Mouse (Mus musculus) hematopoietic stem cell, adult 5-6 weeks (primary cell): ENCODE data around the gene Coq5. TPM values are rescaled to one million over a fixed set of nuclear protein-coding genes. Genes with fewer than 3 reads are reported as not detected.

Experiments
- ATAC-seq, 2 experiments: fragments of 125-278 bp in 1 of 2; replicated peaks in 1 of 2; 2 replicates each; pipeline ENCODE4 v1.8.0; 2016 to 2017; ENCODE audit warnings: inconsistent platforms in 2 of 2, mild to moderate bottlenecking in 2 of 2, moderate number of reproducible peaks in 2 of 2, low read depth in 1 of 2, moderate TSS enrichment in 1 of 2; ENCODE audit not compliant: low FRiP score in 2 of 2, poor library complexity in 2 of 2, severe bottlenecking in 2 of 2, insufficient read depth in 1 of 2, low TSS enrichment in 1 of 2
- total RNA-seq: library from RNA; stranded (forward); fragments of 172-1452, 232-1000 nt; gene quantifications from 2 replicates; pipeline ENCODE4 v1.2.3, GENCODE M21; 2017

Gene Coq5
- total RNA-seq, 1 experiment from 2014 or later, result 55.3 TPM

DNA sequence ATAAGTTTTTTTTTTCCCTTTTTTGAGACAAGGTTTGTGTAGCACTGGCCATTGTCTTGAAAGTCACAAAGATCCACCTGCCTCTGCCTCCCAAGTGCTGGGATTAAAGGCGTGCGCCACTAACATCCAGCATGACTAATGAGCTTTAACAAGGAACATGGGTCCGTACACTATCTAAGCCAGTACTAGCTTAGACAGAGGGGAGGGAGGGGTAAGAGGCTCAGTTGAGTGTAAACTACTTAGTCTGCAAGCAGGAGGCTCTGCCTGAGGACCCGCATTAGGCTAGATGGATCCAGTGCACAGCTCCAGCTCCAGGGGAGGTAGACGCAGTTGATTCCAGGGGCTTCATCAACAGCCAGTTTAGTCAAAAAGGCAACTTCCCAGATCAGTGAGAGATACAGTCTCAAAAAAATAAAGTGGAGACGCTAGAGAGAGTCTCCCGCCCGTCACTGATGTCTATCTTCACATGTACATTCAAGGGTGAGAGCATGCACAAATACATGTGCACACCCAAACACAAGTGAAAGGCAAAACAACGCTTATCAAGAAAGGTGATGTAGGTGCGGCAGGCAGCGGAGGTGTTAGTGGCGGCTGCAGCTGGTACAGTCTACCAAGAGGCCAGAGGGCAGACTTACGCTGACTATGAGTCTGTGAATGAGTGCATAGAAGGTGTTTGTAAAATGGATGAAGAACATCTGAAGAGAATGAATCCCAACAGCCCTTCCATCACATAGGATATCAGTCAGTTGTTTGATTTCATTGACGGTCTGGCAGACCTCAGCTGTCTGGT lies 16.8 kb upstream of the Coq5 start:
- no peak for ATAC-seq

DNA sequence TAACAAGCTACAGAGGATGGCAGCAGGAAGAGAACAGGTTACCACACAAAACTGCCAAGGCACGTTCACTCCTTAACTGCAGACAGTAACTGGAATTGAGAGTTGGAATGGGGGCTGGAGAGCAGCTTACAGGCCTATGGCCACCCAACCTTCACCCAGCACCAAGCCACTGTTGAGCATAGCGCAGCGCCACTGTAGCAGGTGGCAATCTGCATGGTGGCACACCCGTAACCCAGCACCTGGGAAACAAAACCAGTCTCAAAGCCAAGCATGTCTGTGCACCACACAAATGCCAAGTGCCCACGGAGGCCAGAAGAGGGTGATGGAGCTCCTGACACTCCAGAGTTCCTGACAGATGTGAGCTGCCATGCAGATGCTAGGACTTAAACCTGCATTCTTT lies 13.1 kb upstream of the Coq5 start:
- no peak for ATAC-seq

GRCm38 (mm10) chr5:115266787-115267468 lies 12.5 kb upstream of the Coq5 start:
- peak; percentile 29 to 47; a peak in 3 of 4 replicates for ATAC-seq

DNA sequence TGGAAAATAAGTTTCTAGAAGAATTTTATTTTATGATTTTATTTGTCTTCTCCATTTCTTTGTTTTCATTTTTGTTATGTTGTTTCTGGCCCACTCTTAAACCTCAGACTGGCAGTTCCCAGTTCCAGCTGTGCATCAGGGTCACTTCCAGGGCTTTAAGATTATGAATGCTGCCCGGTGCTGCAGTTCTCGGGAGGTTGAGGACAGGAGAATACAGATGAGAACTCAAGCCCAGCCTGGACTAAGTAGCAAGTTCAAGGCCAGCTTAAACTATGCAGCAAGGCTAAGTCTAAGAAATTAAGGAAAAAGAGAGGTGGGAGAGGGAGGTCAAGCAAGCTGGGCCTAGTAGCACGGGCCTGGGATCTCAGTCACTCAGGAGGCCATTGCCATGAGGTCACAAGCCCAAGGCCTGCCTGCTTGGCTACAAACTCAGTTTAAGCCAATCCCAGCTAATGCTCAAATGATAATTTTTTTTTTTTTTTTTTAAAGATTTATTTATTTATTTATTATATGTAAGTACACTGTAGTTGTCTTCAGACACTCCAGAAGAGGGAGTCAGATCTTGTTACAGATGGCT lies 11.9 kb upstream of the Coq5 start:
- ATAC-seq, result no peak

DNA sequence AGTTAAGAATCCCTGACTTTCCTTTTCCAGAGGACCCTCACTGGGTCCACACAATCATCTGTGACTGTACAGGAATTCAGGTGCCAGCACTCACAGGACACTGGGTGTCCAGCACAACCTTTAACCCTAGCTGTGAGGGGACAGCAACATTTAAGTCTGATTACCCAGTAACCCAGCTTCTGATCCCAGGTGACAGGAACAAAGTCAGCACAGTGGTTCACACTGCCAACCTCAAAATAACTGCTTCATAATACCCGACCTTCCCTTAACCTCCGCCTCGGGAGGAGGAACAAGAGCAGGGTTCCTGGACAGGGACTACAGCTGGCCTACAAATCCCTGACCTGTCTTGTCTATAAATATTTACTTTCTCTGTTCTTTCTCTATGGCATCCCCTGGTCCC lies 11.2 kb upstream of the Coq5 start:
- ATAC-seq, result no peak

- ATAC-seq, result no peak
Observed at GRCm38 (mm10) chr5:115269969-115270368, 9.5 kb upstream of the Coq5 start.

- 0 out of 4 replicates have a peak, but pooled peaks of 1 of the 2 experiments have one; percentile 4 for ATAC-seq
Observed at GRCm38 (mm10) chr5:115271931-115272811, 7.3 kb upstream of the Coq5 start.

GRCm38 (mm10) chr5:115272812-115273548 lies 6.5 kb upstream of the Coq5 start, which contains the start of gene Rnf10:
Gene Rnf10 (minus strand): TSS chr5:115272898.
- peak; percentile 87 to 90 for ATAC-seq

GRCm38 (mm10) chr5:115273549-115274135 lies 5.8 kb upstream of the Coq5 start:
- no peak for ATAC-seq

GRCm38 (mm10) chr5:115274353-115274752 lies 5.1 kb upstream of the Coq5 start:
- ATAC-seq, result no peak

DNA sequence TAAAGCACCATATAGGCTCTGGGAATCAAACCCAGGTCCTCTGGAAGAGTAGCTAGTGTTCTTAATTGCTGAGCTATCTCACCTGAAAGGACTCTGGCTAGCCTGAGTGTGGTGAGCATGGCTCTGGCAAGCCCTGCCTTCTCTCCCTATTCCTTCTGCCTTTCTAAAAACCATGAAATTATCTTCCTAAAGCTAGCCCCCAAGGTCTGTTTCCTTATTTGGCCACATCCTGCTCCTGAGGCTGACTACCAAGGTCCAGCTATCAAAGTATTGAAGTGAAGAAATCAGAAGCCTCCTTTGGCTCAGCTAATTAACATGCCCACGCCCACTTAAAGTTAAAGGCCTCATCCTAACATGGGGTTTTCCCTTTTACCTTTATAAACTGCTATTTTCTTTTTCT lies 4.7 kb upstream of the Coq5 start:
- no peak for ATAC-seq

DNA sequence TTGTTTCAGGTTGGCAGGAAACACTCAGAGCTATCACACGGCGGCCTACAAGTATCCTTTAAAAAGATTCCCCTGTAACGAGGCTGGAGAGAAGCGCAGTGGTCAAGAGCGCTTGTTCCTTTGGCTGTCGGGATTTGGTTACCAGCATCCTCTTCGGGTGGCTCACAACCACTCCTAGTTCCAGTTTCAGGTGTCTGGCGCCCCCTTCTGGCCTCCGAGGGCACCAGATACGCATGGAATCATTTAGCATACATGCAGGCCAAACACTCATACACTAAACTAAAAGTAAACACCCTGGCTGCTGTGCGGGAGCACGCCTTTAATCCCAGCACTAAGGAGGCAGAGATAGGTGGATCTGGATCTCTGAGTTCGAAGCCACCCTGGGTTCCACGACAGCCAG lies 3.5 kb upstream of the Coq5 start:
- ATAC-seq, result no peak

- ATAC-seq, result no peak
Observed at GRCm38 (mm10) chr5:115278053-115278452, 1.4 kb upstream of the Coq5 start.

DNA sequence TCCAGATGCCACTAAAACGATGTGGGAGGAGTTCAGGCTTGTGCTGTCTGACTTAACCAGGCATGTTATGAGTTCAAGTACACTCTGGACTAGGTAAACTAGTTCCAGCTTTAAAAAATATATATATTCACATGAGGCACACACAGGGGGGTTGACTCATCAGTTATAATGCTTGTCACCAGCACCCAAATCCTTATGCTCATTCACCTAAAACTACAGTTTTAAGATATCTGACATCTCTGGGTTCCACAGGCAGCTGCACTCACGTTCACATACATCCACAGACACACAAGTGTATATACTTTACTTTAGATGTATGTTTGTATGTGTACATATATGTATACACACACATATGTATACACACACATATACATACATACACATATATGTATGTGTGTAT lies 681 bp upstream of the Coq5 start:
- no peak for ATAC-seq

GRCm38 (mm10) chr5:115280050-115280687 lies 703 bp downstream of the Coq5 start:
- ATAC-seq, result no peak; a peak in 1 of 4 replicates

- peak in 1 of 2 experiments; percentile 32; a peak in 1 of 4 replicates for ATAC-seq
Observed at GRCm38 (mm10) chr5:115284735-115285134, 5.3 kb downstream of the Coq5 start.
